Mouse (Mus musculus) erythroblast, adult 5-6 weeks (primary cell): ENCODE results near the gene Hcn4. TPM values are rescaled to one million over a fixed set of nuclear protein-coding genes. Genes with fewer than 3 reads are reported as not detected.

Source experiments
- ATAC-seq: replicated peaks from 2 replicates; pipeline ENCODE4 v1.8.0; 2016; ENCODE audit warnings: moderate number of reproducible peaks, mild to moderate bottlenecking, moderate TSS enrichment, inconsistent platforms; ENCODE audit not compliant: poor library complexity, low FRiP score, severe bottlenecking
- total RNA-seq, 2 experiments: library from RNA; stranded (forward) in 1 of 2; stranded (reverse) in 1 of 2; fragments of 150-400 nt in 1 of 2; fragments of 200-764, 138-1000 nt in 1 of 2; gene quantifications; 2 replicates each; pipeline versions ENCODE4 v1.2.3 to v1.2.4; 2015 to 2017; ENCODE audit warnings: low replicate concordance in 2 of 2

Hcn4 gene
- total RNA-seq (2015; ENCODE audit: low replicate concordance) (not detected in 2 replicates), total RNA-seq (2017; ENCODE audit: low replicate concordance) (not detected in 2 replicates)

GRCm38 (mm10) chr9:58823139-58823917 lies at the start of gene Hcn4:
Gene Hcn4 (plus strand): TSS chr9:58823412.
- no peak for ATAC-seq

DNA sequence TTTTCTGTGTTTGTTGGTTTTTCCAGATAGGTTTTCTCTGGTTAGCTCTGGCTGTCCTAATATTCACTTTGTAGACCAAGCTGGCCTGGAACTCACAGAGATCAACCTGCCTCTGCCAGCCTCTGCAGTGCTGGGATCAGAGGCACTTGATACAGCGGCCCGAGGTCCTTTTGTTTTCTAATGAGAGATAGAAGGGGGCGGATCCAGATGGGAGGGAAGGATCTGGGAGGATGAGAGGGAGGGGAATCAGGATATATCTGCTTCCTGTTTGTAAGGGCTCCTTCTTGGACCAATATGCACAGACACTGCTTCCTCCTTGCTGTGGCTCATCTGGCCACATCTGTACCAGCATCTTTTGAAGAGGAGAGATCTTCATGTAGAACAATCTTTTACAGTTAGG lies 48.5 kb upstream of the Hcn4 start:
- no peak for ATAC-seq

- no peak for ATAC-seq
Observed at GRCm38 (mm10) chr9:58775363-58775762, 47.8 kb upstream of the Hcn4 start.

DNA sequence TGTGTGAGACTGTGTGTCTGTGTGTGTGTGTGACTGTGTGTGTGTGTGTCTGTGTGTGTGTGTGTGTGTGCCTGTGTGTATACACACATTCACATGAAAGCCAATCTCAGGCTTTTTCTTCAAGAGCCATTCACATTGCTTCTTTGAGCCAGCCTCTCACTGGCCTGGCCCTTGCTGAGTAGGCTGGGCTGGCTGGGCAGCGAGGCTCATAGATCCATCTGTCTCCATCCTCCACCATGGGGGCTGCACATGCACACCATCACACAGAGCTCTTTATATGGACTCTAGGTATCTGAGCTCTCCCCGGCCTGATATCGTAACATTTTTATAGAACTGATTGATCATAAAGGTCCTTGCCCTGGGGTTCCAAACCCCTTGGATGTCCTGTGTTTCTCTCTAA lies 33.7 kb upstream of the Hcn4 start:
- no peak for ATAC-seq

DNA sequence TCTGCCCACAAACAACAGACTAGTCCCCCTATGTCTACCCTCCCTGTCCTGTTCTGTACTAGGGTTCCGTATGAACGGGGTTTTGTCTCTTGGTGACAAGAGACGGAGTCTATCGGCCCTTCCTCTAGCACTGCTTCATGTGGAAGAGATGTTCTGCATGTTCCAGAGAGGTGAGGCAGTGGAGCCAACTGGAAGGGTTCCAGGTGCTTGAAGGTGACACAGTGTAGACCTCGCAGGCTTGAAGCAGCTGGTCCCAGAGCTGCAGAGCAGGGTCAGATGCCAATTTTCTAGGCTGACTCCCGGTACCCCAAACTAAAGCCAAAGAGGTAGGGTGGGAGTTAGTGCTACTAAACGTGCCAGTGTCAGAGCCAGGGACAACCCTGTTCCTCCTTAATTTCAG lies 25.1 kb upstream of the Hcn4 start:
- ATAC-seq: no peak

DNA sequence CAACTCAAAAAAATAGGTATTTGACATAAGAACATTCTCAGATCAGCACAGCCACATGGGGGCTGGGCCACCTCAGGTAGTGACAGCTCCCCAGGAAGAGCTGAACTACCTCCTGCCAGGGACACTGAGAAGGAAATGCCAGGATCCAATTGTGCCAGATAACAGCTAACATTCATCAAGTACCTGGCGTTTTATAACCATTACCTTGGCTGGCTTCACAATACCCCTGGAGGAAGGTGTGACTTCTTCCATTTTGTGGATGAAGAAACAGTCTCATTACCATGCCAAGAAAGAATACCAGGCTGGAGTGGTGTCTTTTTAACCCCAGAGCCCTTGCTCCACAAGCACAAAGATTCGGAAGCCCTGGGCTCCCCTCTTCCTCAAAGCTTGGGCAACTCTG lies 21.8 kb upstream of the Hcn4 start:
- no peak for ATAC-seq

DNA sequence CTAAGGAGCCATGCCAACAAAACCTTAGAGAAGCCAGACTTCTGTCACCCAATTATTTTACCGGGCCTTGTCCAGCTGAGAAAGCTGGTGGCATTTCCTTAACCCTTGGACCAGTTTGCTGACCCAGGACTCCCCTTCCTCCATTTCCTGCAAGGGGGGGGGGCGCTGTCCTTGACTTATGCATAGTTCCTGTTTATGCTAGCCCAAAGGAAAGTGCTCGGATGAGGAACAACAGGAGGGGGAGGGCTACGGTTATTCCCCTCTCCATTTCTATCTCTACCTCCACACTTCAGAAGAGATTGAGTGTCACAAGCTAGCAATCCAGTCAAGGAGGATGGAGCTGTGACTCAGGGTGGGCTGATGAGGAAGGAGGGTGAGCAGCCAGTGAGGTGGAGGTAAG lies 20.9 kb upstream of the Hcn4 start:
- no peak for ATAC-seq

DNA sequence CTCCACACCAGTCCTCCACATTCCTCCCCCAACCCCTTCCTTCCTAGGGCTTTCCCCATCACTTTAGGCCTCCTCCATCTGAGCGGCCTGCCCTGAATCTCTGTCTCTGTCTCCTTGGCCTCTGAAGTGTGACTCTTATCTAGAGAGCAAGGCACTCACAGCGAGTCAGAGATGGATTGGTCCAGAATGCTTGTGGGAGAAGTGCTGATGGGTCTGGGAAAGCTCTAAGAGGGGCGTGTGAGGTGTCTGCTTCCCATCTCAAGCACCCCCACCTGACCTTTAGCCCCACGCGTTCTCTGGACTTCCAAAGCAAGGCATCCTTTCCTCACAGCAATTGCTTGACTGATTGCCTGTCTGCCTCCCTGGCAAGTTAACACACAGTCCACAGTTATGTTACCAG lies 20.4 kb upstream of the Hcn4 start:
- ATAC-seq: no peak

DNA sequence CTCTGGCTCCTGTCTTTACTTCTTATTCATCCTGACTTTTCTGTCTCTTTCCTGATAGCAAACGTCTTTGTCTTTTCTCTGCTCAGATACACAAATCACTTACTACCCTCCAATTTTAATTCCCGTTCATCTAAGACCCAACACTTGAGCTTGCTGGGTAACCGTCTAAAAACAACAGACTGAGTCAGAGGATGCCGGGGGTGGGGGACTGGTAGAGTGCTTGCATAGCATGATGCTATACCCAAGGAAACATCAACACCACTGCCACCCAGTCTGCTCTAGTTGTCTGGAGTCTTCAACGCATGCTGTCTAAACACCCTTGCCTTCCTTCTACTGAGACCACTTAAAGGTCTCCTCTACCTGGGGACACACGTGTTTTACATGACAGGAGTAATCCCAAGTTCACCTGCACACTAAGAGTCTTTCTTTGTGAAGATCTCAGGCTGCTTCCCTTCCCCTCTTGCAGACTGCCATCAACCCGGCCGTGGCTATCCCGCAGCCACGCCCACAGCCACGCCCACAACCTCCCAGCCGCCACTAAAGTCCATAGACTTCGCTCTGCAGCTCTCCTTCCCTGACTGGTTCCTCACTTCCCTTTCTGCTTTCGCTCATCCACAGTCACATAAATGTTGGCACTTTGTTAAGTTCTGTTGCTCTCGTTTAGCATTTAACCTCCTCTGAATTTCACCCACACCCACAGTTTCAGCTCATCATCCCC lies 17.5 kb upstream of the Hcn4 start:
- 0 out of 2 replicates have a peak, but pooled peaks have one; percentile 62 for ATAC-seq

- ATAC-seq: no peak
Observed at GRCm38 (mm10) chr9:58811171-58811570, 12.0 kb upstream of the Hcn4 start.

DNA sequence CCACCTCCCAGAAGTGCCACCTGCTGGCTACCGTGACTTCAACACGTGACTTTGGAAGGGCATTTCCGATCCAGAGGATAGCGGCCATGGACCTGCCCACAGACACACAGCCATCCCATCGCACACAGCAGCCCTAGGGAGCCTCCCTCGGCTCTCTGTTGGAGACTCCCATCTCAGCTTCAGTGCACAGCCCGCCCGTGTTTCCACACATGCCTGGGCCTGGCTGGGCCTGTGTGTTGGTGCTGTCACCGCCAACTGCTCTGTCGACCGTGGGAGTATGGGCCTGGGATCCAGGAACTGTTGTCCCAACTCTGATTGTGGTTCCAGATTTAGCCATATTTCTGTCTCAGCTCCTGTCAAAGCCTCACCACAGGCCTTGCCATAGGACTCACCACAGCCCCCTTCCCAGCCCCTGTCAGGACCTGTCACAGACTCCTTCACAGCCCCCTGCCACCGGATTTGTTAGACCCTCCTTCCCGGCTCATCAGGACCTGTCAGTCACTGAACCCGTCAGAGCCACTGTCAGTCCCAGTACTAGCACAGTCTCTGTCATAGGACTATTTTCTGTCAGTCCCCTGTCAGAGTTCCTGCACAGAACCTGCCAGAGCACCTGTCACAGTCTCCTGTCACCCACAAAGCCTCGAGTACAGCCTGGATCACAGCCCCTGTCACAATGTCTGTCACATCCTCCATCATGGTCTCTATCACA lies 7.5 kb upstream of the Hcn4 start:
- ATAC-seq: no peak

DNA sequence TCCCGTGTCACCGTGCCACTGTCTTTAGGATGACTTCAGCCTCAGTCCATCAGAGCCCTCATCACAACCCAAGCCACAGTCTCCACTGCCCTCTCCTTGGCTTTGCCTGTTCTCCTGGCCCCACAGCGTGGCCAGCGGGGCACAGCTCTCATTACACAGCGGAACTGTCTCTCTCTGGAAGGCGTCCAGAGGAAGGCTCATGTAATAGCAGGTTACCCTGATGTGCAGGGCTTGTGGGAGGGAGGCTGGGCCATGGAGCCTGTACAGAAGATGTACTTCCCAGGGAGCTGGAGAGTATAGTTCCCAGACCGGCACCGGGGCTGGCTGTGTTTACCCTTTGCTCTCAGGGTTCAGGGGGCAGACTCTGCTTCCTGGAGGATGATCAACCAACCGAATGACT lies 6.8 kb upstream of the Hcn4 start:
- ATAC-seq: no peak

- ATAC-seq: no peak
Observed at GRCm38 (mm10) chr9:58817676-58818075, 5.5 kb upstream of the Hcn4 start.

- 0 out of 2 replicates have a peak, but pooled peaks have one; percentile 24 for ATAC-seq
Observed at GRCm38 (mm10) chr9:58822431-58823091, 651 bp upstream of the Hcn4 start.

DNA sequence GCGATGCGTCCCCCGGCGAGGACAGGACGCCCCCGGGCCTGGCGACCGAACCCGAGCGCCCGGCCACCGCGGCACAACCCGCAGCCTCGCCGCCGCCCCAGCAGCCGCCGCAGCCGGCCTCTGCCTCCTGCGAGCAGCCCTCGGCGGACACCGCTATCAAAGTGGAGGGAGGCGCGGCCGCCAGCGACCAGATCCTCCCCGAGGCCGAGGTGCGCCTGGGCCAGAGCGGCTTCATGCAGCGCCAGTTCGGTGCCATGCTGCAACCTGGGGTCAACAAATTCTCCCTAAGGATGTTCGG lies 655 bp downstream of the Hcn4 start:
- ATAC-seq: no peak

DNA sequence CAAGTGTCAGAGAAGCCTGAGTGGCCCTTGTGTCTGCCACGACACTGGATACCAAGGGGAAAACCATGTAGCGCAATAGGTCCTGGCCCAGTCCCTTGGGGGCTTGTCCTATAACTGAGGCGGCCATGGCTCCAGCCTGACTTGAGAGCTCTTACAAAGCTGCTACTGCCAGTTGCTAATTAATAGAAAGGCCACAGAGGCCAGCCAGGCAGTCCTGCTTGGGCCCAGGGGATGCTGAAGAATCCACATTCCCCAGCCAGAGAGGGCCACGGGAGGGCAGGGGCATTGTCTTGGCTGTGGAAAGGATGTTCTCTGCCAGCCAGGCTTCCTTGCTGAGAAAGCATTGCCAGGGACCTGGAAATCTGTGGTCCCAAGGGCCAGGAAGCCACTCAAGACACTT lies 6.4 kb downstream of the Hcn4 start:
- ATAC-seq: no peak

DNA sequence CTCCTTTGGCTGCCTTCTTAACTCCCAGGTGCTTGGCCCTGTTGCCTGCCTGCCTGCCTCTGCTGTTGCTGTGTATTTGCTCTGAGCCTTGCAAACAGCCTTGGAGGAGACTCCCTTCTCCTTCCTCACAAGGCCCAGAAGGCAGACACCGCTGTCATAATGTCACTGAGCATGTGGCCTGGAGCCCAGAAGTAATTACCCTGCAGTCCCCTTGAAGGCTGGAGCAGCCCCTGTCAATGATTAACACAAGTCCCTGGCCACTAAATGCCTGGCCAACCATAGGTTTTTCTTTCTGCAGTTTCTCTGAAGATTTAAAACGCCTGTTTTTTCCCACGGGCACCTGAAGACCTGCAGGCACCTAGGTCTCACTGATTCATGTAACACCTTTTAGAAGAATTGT lies 9.7 kb downstream of the Hcn4 start:
- ATAC-seq: no peak

DNA sequence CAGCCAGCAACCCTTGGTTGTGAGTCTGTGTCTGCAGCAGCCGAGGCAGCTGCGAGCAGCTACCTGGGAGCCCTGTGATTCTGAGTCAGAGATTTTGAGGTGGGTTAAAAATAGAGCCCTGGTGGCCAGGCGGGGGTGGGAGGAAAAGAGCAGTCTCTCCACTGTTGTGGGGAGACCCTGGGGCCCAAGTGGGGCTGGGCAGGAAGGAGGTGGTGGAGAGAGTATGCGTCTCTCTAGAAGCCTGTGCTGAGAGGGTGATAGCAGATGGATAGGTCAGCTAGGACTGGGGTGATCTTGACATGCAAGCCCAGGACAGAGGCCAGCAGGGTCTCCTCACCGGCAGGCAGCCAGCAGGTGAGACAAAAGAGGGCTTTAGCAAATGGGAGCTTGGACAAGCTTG lies 14.0 kb downstream of the Hcn4 start:
- ATAC-seq: no peak

- no peak for ATAC-seq
Observed at GRCm38 (mm10) chr9:58838504-58838903, 15.3 kb downstream of the Hcn4 start.

GRCm38 (mm10) chr9:58841655-58842054 lies 18.4 kb downstream of the Hcn4 start:
- ATAC-seq: no peak
